Mouse (Mus musculus) testis, adult 2 months (tissue): ENCODE results near the gene Aff3.

ENCODE experiments used
- CTCF ChIP-seq: fragments of 200-500 bp; IDR thresholded peaks from 2 replicates; pipeline ENCODE4 v1.5.1; 2012; ENCODE audit warnings: low read depth, mild to moderate bottlenecking, inconsistent platforms, low read length, moderate library complexity; ENCODE audit not compliant: control insufficient read depth, insufficient read depth, insufficient replicate concordance
- POLR2A ChIP-seq: fragments of 200-500 bp; IDR thresholded peaks from 2 replicates; pipeline ENCODE4 v1.6.1; 2012; ENCODE audit warnings: low read depth, mild to moderate bottlenecking, inconsistent platforms, low read length, moderate library complexity; ENCODE audit not compliant: control insufficient read depth

GRCm38 (mm10) chr1:38441800-38442199 lies 223.0 kb downstream of the Aff3 start:
- no peak for TF ChIP-seq CTCF
- TF ChIP-seq POLR2A, result no peak
